Mouse (Mus musculus) neural tube, embryonic 10.5 days (tissue): ENCODE measurements around the gene Cacna2d1.

Source experiments
- DNase-seq: peaks from one replicate; pipeline ENCODE4 v3.0.0-alpha.2; 2017; ENCODE audit warnings: low spot score; ENCODE audit errors: extremely low spot score

The Cacna2d1 gene

GRCm38 (mm10) chr5:16376329-16376908 lies 441.9 kb downstream of the Cacna2d1 start:
- DNase-seq, result no peak

GRCm38 (mm10) chr5:16410011-16410410 lies 475.5 kb downstream of the Cacna2d1 start:
- DNase-seq, result no peak

- DNase-seq, result no peak
Observed at GRCm38 (mm10) chr5:16414693-16415092, 480.2 kb downstream of the Cacna2d1 start.

GRCm38 (mm10) chr5:16417996-16418395 lies 483.5 kb downstream of the Cacna2d1 start:
- no peak for DNase-seq

GRCm38 (mm10) chr5:16418504-16418903 lies 484.0 kb downstream of the Cacna2d1 start:
- no peak for DNase-seq
